Mouse (Mus musculus): Measurements from ENCODE around the gene Pde4d.

The Pde4d gene

DNA sequence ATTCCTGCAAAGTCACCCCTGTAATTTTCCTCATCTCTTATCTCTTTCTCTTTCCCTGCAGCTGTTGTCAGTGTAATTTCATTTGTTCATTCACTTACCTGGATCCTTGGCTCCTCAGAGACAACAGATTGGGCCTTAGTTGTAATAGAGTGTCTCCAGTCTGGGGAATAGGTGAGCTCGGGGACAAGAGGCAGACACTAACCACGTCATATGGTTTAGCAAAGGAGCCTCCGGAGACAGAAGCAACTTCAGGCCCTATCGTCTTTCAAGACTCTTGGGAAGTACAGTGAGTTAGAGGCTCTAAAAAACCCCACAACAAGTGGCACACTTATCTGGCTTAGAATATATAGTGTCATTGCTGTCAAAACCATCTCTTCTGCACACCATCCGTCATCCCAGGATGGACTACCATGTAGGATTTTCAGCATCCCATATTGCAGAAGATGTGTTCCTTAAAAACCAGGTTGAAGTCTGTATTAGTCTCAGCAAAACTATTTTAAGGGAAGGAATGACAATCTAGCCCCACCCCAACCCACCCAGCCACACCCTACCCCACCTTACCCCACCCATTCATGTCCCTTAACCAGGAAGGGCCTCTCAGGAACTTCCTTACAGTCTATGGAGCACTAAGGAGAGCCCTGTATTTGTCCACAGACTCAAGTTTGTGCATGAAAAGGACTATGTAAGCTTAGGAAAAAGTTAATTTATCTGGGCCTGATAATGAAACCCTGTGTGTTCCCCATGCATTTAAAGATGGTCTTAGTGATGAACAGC, 1356.6 kb downstream of the Pde4d start:
- DNase-seq, result no peak

DNA sequence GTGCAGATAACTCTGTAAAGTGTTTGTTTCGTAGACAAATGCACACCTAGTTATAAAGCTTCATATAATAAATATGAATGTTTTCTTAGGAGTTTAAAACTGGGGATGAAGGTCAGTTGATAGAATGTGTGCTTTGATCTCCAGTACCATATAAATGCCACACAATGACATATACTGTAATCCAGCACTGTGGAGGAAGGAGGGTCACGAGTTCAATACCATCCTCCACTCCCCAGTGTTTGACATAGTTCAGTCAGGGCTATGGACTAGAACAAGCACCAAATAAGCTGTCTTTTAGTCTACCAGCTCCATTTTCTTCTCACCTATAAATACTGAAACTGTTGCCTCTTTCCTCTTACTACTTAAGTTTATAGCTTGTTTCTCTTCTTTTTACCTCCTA, 1357.3 kb downstream of the Pde4d start:
- DNase-seq, result no peak

DNA sequence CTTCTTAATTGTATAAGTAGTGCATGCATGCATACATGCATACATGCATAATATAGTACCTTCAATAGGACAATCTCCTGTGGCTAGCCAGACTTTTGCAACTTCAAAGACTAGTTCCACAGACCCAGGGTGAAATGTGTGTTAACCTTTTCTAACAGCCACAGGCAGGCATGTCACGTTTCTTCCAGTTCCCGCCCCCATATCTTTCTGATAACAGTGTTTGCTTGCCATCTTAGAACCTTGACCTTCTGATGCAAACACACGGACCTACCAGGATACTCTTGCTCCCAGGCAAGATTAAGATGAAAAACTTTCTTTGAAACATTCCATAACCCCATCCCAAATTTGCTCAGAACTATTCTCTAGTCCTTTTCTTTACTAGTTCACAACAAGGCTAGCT, 1357.7 kb downstream of the Pde4d start:
- DNase-seq, result no peak

DNA sequence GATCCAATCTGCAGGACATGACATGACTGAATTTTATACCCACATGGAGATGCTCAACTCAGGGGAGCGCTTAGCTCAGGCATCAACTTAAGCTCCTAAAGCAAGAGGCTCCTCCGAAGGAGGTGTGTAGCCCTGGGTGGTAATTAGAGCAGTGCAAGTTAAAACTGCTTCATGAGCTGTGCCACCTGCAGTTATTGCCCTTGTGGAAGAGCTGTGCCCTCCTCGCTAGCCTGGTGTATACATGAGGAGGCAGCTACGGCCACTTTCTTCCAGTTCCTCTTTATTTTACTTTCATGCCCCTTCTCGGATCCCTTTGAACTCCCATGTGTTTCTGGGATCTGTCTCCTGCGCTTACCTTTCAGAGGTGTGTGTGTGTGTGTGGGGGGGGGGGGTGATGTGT, 1358.3 kb downstream of the Pde4d start:
- DNase-seq, result no peak

DNA sequence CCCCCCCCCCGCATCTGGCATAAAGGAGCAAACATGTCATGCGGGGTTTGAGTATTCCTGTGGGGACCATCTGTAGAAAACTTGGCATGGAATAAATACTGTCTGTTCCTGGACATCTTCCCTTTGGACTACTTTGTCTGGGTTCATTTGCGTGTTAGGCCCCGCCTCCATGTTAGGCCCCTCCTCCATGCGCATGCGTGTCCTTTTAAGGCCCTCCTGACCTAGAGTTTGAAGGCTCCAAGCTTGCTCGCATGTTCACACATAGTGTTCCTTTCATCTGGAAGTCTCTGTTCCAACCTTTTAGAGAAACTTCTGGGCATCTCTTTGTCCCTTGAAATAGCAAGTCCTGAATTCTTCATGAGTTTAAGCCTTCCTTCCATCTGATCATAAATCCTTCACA, 1359.2 kb downstream of the Pde4d start:
- DNase-seq, result no peak

DNA sequence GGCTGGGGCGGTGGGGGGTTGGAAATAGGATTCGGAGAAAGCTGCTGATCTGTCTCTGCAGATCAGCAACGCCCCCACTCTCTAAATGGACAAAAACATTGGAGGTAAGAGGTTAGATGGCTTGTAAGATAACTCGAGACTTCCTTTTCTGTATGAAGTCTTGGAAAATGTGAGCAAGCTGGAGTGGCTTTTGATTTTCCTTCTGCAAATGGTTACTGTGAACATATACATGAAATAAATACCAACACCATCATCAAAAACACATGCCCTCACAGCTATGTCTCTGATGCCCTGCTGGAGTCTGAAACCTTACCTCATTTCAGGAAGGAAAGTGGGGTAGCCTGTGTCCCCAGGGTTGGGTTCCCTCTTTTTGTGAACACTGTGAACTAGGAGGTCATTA, 1359.9 kb downstream of the Pde4d start:
- DNase-seq, result no peak

DNA sequence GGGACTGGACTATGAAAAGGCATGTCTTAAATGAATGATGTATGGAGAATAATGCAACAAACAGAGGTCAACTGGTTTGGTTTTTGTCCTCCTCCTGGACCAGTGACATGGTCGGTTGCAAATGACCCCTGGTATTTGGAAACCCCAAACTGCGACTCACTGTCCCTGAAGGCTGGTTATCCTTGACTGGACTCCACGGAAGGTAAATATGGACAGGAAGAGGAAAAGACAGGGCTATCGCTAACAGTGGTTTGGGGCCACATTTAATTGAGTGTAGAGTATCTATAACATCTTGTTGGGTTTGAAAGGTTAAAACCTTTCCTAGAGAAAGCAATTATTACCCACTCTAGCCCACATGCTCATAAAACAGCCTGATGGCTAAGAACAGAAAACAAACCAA, 1364.2 kb downstream of the Pde4d start:
- no peak for DNase-seq

DNA sequence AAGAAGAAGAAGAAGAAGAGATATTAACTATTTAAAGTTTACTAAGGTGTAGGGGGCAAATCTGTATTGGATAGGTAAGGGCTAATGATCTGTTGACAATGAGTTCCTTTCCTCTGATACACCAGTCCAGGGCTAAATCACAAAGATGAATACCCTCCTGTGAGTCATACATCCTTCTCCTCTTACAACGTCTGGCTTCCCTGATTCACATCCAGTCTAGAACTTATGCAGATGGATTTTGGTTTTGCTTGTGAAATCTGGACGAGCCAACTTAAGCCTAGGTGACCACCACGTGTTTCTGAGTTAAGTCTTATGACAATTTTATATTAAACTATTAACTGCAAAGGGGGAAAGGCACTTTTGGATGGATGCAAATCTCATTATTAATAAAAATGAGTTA, 1369.3 kb downstream of the Pde4d start:
- no peak for DNase-seq

DNA sequence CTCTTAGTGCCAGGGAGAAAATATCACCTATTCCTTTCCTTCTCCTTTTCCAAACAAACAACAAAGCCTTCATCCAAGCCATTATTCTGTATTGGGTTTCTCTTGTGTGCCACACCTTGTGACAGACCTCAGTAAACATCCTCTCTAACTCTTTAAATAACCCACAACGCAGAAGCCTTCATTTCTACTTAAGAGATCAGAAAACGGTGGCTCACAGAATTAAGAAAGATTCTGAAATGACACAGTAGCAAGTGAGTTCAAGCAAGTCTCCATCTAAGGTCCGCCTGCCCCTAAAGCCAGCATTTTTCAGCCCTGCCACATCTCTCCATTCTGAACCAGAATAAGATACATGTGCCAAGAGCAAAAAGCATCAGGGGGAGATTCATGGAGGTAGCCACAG, 1370.4 kb downstream of the Pde4d start:
- DNase-seq, result no peak

DNA sequence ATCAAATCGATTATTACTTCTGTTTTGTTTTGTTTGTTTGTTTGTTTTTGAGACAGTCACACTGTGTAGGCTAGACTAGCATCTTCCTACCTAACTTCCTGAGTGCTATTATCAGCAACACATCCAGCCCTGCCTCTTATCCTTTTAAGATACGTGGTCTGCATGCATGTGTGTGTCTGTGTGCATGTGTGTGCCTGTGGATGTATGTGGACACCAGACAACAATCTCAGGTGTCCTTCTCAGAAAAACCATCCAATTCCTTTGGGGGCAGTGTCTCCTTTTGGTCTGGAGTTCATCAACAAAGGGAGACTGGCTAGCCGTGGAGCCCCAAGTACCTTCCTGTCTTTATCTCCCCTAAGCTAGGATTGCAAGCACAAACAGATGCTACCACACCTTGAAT, 1371.1 kb downstream of the Pde4d start:
- DNase-seq, result no peak

DNA sequence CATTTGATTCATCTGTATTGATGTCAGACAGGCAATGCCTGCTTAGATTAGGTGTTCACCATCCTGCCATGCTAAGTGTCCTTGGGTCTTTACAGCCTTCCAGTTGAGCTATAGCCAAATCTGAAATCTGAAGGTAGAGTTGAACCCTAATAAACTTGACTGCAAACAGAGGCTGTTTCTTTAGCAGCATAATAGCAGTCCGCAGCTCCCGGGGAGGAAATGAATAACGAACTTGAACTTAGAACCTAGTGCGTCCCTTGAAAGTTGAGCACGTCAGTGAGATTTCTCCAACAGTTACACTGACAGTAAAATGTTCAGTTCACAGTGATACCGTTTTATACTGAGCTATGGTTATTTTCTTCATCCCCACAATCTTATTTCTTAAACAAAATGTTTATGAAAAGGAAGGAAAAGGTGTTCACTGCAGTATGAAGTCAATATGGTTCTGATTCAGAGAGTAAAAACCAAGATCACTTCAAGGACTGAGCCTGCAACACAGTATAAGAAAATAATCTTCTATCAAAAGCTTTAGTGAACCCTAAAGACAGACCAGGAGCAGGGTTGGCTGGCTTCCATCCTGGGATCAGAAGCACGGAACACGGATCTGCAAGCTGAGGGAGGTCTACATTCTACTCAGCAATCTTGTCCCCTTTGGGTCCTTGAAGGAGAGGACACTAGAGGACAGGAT, 1372.1 kb downstream of the Pde4d start:
- no peak for DNase-seq

DNA sequence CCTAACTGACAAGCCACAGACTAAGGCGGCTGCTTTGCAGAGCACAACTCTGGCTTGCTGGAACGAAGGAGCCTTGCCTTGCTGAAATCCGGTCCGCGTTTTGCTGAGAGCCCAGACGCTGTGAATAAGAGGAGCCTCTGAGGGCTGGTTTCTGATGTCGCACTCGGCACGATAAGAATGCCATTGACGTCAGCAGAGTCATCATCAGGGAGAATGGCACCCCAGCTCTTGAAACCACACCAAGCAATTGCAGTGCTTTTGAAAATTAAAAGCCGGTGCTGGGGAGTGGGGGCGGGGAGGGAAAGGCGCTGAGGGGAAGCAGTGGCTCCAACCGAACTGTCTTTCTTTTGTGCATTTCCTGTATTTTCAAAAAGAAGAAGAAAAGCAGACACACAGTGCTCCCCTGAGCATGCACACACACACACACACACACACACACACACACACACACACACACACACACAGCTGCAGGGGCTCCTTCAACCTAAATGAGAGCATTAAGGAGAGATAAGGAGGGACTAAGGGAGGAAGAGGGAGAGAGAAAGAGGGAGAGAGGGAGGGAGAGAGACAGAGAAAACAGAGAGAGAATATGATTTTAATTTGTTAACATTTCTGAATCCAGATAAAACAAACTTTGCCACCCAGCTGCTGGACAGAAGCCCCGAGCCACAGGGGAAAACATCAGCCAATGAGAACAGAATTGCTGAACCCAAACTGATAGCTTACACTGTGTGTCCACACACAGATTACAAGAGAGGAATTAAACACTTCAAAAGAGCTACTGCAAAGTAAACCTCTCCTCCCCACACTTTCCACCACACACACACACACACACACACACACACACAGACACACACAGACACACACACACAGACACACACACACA, 1372.9 kb downstream of the Pde4d start:
- DNase-seq, result peak; percentile 94

DNA sequence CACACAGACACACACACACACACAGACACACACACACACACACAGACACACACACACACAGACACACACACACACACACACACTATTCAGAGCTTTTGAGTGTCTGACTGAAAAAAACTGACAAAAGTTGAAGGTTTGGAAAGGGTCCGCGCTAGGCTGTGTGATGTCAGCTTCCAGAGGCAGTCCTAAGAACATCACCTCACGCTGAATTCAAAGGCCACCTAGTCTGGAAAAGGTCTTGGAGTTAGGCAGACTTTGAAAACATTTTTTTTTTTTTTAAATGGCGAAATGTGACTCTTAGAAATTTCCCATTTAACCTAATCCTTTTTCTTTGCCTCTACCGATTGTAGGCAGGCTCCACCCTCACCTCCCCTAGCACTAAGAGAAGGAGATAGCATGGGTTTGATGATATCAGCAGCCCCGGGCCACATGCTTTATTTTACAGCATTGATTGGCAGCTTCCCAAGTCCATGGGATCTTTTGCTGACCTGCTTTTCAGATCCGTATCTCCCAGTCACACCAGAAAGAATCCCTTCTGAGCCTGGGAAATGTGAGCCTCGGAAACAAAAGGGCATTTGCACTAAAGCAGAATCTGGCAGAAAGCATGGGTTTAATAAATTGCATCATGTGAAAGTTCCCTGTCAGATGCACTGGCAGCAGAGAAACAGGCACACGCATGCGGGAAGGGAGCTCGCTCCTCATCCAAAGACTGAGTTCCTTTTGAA, 1373.7 kb downstream of the Pde4d start:
- peak; percentile 33 for DNase-seq

DNA sequence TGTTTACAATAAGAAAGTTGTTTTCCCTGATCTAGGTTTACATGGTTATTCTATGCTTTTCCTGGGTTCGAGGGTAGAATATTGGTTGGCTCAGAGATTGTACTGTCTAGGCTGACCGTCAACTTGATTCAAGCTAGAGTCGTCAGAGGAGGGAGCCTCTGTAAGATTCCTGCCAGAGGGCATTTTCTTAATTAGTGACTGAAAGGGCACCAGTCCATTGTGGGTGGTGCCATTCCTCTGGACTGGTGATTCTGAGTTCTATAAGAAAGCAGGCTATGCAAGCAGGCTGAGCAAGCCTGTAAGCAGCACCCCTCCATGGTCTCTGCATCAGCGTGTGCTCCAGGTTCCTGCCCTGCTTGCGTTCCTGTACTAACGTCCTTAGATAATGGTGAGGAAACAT, 1376.1 kb downstream of the Pde4d start:
- DNase-seq, result no peak

DNA sequence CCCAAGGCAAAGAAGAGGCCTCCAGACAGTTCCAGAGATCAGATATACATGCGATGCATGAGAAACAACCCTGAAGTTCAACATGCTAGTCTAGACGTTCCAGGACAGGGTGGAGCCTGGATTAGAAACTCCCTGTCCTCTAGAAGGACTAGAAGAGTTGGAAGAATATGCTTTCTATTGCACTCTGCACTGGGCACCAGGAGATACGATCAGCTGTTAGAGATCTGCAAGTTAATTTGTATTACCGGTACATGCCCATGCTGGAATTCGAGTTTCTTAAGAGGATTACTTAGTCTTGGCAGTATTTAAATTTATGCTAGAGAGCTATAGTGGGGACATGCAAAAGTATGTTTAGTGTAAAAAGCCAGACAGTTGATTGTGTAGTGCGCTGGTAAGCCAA, 1377.6 kb downstream of the Pde4d start:
- no peak for DNase-seq

DNA sequence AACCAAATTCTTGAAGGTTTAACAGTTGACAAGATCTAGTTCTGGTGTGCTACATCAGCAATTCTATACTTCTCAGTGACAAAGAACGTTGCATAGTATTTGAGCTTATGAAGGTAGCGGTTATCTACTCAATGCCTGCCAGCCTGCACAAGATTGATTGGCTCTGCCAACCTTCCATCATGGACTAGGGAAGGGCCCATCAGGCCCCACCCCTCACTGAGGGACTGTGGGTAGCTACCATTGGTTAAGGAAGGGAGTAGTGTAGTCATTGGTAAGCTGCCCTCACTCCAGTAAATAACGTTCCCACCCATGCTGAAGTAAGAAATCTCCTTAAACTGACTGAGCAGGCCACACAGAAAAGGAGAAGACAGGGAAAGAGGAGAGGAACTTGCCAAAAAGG, 1378.2 kb downstream of the Pde4d start:
- no peak for DNase-seq

DNA sequence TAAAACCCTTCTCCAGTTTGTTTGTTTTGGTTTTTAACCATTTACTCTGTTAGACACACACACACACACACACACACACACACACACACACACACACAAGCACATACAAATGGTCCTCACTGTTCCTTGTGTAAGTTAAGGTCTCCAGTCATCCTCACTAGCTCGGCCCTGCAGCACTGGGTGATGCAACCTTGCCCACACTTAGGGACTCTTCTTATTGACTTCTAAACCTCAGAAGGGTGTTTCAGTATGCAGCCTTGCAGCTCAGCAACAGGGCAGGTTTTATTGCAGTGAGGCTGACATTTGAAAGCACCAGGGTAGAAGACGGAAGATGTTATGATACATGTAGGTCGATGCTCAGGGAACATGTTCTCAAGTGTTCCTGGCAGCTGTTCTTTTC, 1379.7 kb downstream of the Pde4d start:
- DNase-seq, result no peak

DNA sequence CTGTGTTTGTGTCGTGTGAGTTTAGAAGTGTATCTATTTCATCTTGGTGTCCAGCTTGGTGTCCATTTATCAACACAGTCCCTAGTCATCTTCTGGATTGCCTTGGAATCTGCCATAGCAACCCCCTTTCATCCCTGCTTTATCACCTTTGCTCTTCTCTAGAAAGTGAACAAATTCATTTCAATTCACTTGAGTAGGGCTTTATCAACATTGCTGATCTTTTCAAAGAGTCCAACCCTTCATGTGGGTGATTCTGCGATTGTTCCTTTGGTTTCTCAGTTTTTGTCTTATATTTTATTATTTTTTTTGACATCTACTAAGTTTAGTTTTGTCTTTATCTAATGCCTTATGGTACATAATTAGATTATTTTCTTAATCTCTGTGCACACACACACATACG, 1385.2 kb downstream of the Pde4d start:
- no peak for DNase-seq

DNA sequence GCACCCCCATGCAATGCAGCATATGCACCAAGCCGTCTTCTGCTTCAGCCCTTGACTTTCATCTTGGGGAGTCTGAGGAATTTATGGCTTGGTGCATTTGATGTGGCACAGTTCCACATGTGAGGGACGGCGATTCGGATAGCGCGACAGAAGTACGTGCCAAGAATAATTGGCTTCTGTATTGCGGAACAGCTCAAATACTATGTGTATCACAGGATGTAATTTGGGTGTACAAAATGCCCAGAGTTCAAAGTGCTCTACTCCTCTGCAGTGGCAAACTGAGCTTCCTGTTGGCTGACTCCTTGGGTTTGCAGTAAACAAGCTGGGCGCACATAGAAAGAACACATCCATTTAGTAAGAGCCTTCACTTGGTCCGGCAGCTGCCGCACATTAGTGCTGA, 1387.7 kb downstream of the Pde4d start:
- no peak for DNase-seq

DNA sequence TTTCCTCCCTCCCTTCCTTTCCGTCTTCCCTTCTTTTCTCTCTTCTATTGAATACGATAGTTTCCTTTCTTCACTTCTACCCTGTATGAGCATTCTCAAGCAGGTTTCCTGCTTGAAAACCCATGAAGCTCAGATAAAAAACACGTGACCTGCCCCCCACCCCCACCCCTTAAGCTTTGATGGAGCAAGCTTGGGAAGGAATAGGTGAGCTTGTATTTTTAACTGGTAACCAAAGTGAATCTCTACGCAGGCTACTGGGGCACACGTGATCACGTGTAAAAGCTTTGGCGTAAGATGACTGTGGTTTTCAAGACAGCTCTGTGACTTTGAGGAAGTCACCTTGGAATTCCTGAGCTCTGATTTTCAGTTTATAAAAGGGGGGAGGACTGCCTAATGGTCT, 1388.2 kb downstream of the Pde4d start:
- DNase-seq, result no peak

DNA sequence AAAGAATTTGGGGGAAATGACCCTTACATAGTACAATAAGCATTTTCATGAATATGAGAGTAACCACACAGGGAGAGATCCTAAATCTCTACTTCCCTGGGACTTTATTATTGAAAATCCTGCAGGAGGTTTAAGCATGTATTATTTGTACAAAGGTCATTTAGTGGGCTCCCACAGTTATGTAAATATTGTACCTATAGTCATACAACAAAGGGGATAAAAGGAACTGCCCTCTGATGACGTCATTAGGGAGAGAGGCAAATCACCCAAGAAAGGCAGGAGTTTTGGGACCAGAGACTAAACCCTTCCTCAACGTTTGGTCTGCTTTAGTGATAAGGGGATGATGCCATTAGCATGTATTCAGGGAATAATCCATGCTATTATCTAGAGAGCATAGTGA, 1390.5 kb downstream of the Pde4d start:
- DNase-seq, result no peak

DNA sequence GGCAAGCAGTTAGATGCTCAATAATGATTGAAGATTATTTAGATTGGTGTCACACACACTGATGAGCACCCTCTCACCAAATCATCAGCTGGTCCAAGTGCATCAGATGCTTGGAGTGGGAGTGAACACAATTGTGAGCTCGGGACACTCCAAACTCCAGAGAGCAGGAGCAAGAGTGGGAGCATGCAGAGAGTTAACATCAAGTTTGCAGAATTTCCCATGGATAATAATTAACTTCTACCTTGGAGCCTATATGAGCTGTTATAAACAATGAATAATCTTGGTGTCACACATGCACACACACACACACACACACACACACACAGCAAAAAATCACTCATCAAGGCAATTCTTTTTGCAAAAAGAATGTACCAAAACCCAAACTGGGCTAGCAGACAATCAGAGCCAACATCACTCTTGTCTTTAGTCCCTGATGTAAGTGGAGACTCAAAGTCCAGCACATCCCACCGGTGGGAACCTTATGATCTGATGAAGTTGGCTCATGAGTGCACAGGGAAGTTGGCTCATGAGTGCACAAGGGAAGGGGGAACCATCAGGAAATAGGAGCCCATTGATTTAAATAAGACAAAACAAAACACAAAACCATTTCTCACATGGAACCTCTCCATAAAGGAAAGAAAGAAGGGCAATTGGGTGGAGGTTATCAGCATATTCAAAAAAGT, 1391.5 kb downstream of the Pde4d start:
- DNase-seq, result no peak

DNA sequence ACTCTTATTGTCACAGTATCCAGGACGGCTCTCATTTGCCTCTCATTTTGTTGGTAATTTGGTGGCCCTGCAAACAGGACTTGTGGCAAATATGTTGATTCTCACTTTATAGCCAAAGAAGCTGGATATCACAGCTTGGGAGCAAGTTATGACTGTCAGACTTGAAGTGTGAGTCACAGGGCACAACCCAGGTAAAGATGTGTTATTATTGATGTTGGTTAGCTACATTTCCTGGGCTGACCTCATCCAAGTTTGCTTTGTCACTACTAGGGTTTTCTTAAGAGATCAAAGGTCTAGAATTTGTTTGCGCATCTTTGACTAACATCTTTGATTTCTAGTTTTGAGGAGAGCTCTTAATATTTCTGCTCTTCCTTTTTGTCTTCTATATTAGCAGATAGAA, 1393.2 kb downstream of the Pde4d start:
- no peak for DNase-seq
